Mouse (Mus musculus): Measurements from ENCODE around the gene Stoml2.
A peak's percentile ranks its signal among the peaks of the same experiment; 100 is the strongest.

Gene Stoml2

GRCm38 (mm10) chr4:43037860-43038566 lies 6.5 kb upstream of the Stoml2 start:
- no peak for DNase-seq

GRCm38 (mm10) chr4:43036356-43036755 lies 4.8 kb upstream of the Stoml2 start:
- no peak for DNase-seq

DNA sequence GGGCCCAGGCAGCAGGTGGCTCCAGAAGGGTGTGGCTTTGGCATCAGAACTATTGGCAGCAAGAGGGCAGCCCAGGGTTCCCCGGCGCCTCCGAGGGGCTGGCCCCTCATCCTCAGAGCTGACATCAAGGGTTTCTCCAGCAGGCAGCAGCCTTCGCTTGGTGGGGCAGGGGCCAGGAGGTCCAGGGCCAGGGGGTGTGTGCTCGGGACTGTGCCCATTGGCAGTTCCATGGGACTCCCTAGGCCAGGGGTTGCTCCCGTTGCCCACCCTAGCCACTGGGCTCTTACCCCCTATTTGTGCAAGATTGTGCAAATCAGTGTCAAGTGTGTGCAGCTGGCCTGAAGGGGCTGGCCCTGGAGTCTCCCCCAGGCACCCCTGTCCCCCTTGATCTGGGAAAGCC lies 4.3 kb upstream of the Stoml2 start:
- DNase-seq, result no peak

- no peak for DNase-seq
These were observed 2.0 kb upstream of the Stoml2 start for GRCm38 (mm10) chr4:43033481-43033880.

- no peak for DNase-seq
These were observed 991 bp upstream of the Stoml2 start for GRCm38 (mm10) chr4:43032501-43032900.

- DNase-seq, result peak; percentile 54
These were observed 705 bp downstream of the Stoml2 start for GRCm38 (mm10) chr4:43030780-43031230.

DNA sequence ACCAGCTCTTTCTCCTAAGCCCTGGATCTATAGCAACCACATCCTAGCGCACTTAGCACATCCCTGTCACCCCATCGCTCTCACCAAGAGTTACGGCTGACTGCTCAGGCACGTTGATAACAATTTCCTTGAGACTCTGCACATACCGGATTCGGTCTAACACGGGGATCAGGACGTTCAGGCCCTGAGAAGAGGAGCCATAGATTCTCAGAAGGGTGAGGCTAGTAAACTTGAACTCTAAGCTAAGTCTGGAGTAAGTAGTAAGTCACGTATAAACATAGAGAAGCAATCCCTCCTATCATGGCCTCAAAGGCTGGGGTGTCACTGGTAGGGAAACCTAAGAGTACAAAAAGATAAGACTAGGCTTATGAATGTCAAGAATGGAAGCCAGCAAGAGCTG lies 1.2 kb downstream of the Stoml2 start:
- no peak for DNase-seq

DNA sequence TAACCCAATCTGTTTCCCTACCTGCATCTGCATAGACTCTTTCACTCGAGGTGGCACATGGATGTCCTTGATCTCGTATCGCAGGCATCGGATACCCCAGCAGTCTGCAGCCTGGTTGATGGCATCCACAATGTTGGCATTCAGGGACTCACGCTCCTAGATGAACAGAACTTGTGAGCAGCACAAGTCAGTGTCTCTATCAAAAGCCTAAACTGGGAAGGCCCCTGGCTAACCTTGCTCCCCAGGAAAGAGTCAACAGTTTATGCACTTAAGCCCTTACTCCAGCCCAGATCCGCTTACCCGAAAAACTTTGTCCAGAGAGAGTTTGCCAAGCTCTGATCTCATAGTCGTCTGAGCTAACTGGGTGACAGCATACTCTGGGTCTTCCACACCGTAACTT lies 1.8 kb downstream of the Stoml2 start:
- DNase-seq, result no peak

- DNase-seq, result no peak
These were observed 2.4 kb downstream of the Stoml2 start for GRCm38 (mm10) chr4:43029121-43029520.

- peak; percentile 98 for DNase-seq
These were observed 6.2 kb downstream of the Stoml2 start, which contains the start of gene Pigo for GRCm38 (mm10) chr4:43025084-43025960. Gene Pigo, minus strand, starts transcription at chr4:43025819.

GRCm38 (mm10) chr4:43024673-43025072 lies 6.8 kb downstream of the Stoml2 start:
- no peak for DNase-seq

DNA sequence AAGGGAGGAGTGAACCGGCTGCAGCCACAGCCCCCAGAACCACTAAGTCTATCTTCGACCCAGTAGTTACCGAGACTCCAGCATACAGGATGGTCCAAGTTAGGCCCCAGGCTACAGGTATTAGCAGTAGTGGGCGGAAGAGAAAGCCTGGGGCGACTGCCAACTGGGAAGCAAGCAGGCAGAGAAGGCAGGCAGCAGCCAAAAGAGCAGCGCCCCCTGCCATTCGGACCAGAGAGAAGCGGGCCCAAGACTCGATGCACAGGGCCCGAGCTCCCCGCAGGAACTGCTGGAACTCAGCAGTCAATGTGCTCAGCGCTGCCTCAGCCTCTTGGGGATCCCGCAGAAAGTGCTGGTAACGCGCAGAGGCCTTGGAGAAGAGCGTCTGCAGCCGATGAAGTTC lies 10.2 kb downstream of the Stoml2 start:
- DNase-seq, result no peak

- no peak for DNase-seq
These were observed 10.6 kb downstream of the Stoml2 start for GRCm38 (mm10) chr4:43020876-43021275.

- no peak for DNase-seq
These were observed 11.7 kb downstream of the Stoml2 start for GRCm38 (mm10) chr4:43019641-43020465.

- DNase-seq, result no peak
These were observed 12.3 kb downstream of the Stoml2 start for GRCm38 (mm10) chr4:43019176-43019575.

DNA sequence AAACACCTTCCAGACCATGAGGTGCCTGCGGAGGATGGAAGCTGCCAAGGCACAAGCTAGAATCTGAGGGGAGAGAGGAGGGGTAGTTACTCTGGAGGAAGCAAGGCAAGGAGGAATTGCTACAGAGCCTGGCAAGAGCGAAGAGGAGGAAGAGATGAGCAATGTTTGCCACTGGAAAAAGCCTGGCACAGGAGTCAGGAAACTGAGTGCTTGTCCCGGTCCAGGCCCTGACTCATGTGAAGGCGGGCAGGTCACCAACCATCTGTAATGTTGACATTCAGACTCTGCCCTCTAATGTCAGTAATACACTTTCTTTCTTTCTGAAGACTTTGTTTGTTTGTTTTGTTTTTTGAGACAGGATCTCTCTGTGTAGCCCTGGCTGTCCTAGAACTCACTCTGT lies 13.4 kb downstream of the Stoml2 start:
- no peak for DNase-seq

DNA sequence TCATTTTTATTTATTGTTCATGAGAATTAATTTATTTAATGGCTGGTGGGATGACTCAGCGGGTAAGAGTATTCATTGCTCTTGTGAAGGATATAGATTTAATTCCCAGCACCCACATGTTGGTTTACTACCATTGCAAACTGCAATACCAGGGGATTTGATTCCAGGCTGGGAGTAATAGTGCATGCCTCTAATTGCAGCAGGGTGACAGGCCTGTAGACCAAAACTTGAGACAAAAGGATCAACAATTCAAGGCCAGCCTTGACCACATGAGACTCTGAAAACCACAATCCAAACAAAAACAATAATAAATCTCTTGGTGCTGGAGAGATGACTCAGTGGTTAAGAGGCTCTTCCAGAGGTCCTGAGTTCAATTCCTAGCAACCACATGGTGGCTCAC lies 19.4 kb downstream of the Stoml2 start:
- DNase-seq, result no peak

GRCm38 (mm10) chr4:43010161-43011038 lies 21.1 kb downstream of the Stoml2 start, which contains the start of gene Fancg:
Gene Fancg, minus strand, starts transcription at chr4:43010506.
- DNase-seq, result peak; percentile 81

DNA sequence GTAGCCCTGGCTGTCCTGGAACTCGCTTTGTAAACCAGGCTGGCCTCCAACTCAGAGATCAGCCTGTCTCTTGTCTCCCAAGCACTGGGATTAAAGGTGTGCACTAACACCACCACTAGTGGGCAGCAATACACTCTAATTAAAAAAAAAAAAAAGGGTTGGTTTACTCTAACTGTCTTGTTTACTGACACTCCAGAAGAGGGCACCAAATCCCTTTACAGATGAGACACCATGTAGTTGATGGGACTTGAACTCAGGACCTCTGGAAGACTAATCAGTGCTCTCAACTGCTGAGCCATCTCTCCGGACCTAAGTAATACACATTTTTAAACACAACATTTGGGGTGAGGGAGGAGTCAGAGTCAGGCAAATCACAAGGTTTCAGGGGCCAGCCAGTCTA lies 25.7 kb downstream of the Stoml2 start:
- no peak for DNase-seq

DNA sequence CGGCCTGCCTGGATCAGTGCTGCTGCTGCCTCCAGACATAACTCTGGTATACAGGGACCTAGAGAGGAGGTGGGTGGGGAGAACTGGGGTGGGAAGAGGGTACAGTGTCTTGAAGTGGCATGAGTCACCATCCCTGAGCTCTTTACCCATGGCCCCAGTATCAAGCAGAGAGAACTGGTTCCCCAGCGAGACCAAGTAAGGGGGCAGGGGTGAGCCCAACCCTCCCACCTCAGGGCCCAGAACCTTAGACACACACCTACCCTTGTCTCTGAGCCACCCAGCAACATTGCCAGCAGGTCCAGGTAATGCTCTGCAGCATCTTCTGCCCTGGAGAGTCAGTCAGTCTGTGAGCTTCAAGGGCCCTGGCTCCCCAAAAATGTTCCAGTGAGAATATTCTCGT lies 26.6 kb downstream of the Stoml2 start:
- DNase-seq, result no peak

DNA sequence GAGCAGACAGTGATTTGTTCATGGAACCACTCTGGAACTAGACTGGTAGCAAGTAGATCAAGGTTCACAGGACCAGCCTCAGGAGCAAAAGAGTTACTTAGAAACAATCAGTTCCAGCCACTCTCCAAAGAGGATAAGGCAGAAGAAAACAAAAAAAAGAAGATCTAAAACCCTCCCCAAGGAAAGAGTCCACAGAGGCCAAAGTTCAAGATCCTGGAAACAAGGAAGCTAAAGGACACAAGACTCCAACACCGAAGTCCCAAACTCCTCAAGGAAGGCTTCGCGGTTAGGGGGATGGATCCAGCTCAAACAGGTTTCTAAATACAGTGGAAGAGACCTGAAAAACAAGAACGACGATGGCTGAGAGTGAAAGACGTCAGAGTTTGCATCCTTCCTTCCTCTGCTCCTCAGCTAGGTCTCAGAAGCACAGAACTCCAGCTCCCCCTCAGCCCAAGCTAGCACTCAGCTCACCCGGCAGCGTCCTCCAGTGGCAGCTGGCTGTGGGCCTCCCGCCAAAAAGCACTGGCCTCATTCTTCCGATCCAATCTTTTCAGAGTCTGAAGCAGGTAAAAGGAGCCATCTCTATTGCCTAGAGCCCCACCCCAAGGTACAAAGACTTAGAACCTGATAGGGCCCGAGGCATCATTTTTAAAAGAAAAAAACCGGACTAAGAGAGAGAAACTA lies 28.6 kb downstream of the Stoml2 start:
- DNase-seq, result no peak

All from right cerebral cortex, postnatal 4 days (tissue).